Mouse (Mus musculus): Measurements from ENCODE around the gene Slc37a3. TPM values are rescaled to one million over a fixed set of nuclear protein-coding genes. Genes with fewer than 3 reads are reported as not detected.
A peak's percentile ranks its signal among the peaks of the same experiment; 100 is the strongest.

The Slc37a3 gene
- total RNA-seq, 2 experiments from 2014 or later, result 27.9 to 34.3 TPM

- peak; percentile 22 for DNase-seq
Measured at GRCm38 (mm10) chr6:39318631-39319010, 58.9 kb downstream of the Slc37a3 start.

DNA sequence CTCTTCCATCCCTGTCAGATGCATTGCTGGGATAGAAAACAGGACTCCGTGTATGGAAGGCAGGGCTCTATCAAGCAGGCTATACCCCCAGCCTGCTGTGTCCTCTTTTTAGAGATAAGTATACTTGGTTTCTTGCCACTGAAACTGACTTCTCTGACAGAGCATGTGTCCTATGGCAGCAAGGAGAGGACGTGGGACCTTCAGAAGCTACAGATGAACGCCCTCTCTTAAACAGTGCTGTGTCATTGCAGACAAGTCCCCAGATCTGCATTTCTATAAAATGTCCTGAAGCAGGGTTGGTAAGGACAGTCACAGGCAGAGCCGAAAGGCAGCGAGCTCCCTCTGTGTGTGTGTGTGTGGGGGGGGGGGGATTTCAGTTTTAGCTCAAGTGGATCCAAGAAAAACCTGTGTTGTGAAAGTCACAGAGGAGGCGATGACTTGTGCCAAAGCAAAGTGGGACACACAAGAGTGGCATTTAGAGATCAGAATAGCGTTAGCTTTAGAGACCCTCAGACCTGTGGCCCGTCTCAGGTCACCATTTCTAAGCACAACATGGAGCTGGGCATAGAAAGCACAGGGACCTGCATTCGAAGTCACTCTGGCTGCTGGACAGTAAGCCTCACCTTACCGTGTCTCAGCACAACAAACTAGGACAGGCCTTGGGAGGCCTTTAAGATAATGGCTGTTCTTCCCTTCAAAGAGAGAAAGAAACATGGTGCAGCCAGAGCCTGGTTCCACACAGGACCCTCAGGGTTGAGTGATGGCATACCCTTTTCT, 59.4 kb downstream of the Slc37a3 start:
- peak; percentile 18 for DNase-seq

- no peak for DNase-seq
Measured at GRCm38 (mm10) chr6:39316089-39316488, 61.4 kb downstream of the Slc37a3 start.

DNA sequence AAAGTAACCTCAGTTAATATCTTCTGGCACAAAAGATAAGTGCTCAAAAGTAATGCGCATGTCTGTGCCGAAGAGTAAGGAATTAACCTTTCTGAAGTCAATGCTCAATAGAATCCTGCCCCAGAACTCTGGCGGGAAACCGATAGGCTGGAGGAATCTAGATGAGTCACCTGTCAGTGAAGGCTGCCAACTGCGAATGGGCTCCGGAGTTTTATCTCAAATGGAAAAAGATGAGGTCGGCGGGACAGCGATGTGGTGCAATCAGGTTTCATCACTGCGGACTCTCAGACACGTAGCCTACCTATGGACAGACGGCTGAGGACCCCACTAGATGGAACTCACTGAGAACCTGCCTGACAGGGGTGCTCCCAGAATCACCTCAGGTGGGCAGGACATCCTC, 63.0 kb downstream of the Slc37a3 start:
- no peak for DNase-seq

DNA sequence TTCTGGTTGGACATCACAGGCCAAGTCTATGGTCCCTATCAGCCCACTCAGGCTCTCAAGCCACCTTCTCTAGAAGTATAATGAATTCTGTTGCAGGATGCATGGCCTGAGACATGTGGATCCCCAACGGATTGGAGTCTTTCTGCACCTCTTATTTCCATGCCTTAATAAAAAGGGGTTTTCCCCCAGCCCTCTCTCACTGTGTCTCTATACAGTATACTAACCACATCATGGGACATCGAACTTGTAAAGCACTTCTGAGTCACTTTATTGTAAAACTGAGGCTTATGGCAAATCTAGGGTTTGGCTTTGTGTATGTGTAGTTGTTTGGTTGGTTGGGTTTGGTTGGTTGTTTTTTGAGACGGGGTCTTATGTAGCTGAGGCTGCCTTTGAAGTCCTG, 65.7 kb downstream of the Slc37a3 start:
- no peak for DNase-seq

DNA sequence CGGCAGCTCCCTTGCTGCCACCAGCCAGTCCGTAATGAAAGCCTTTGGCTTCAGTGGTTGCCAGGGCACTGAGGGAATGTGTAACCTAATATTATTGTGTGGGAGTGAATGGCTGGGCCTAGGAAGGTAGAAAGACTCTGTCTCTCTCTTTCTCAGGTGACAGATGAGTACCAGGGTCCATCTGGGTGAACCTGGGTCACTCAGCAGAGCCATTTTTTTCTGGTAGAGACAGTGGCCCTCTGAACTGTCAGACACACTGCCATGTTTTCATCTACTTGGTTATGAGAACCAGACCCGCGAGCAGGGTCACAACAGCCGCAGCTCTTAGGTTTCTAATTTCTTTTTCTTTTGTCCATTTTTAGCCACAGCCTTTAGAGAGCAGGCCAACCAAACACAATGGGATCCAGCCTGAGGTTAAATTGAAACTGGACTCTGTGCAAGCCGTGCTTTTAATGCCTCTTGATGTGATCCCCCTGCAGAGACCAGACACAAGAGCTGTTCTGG, 73.1 kb downstream of the Slc37a3 start:
- no peak for DNase-seq

DNA sequence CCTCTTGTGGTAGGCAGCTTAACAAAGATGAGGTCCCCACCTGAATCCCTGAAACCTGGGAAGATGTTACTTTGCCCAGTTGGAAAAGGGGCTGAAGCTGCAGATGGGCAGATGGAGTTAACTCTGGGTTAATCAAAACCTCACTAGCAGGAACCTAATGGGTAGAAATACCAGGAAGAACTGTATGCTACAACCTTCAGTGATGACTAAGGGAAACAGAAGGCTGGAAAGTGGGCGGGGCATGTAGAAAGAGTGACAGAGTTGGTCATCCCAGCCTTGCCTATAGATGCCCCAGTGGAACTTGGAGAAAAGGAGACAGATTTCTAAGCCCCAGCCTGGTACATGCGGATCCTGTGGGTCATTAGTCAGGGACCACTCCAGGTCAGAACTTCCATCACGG, 76.0 kb downstream of the Slc37a3 start:
- DNase-seq, result no peak

- DNase-seq, result no peak
Measured at GRCm38 (mm10) chr6:39297079-39297478, 80.4 kb downstream of the Slc37a3 start.

DNA sequence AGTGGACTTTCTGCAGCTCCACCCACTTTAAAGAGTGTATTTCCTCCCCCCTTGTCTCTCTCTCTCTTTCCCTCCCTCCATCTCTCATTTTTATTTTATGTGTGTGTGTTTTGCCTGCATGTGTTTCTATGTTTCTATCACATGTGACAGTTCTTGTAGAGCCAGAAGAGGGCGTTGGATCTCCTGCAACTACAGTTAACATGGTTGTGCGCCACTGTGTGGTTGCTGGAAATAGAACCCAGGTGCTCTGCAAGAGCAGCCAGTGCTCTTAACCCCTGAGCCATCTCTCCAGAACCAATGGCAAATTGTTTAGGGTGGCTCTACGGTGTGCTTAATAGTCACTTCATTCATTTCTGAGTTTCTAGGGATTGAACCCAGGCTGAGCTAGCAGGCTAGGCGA, 81.0 kb downstream of the Slc37a3 start:
- no peak for DNase-seq

GRCm38 (mm10) chr6:39295727-39296411, 81.6 kb downstream of the Slc37a3 start:
- DNase-seq, result no peak

DNA sequence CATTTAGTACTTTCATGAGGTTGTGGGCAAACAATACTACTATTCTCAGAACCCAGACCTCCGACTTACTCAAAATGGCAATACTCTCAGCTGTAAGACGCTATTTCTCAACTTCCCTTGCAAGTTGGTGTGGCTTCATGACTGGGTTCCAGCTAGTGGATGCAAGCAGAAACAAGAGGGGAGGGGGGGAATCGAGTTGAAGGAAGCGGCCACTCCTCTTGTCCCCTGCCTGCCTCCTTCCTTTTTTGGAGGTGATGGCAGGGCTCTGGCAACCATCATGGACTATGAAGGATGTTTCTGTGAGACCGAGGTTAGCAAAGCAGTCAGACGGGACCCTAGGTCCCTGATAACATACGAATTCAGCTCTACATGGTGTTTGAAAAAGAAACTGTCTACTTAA, 87.8 kb downstream of the Slc37a3 start:
- DNase-seq, result no peak

- DNase-seq, result no peak
Measured at GRCm38 (mm10) chr6:39287782-39288181, 89.7 kb downstream of the Slc37a3 start.

GRCm38 (mm10) chr6:39286732-39287083, 90.8 kb downstream of the Slc37a3 start:
- DNase-seq, result no peak

DNA sequence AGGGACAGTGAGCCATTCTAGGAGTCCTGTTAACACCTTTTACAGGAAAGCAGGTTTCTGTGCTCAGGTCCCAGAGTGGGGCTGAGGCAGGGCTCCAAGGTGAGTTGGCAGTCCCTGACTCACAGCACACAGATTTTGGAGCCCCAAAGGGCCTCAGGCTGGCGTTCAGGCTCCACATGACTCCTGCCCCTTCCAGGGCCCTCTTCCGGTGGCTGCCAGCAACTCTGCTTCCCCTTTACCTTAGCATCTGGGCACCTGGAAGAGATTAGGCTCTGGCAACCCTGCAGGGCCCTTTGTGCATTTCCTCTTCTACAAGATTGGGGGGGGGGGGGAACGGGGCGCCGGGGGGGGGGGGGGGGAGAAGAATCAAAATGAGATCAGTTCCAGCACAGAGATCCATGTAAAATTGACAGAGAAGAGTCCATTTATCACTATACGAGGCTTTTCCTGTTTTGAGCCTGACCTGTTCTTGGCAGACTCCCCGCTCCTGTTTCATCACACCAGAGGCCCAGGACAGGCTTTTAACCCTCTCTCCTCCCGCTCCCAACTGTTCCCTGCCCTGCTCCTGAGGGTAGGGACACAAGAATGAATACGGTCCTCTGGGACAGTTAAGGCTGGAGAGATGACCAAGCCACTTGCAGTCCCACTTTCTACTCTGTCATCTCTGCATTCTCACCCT, 91.3 kb downstream of the Slc37a3 start:
- DNase-seq, result peak; percentile 21

- no peak for DNase-seq
Measured at GRCm38 (mm10) chr6:39284836-39285235, 92.6 kb downstream of the Slc37a3 start.

Other genes with a start within 250 kb of the Slc37a3 start
- gene Kdm7a, start 170.9 kb downstream of the Slc37a3 start, total RNA-seq (2021), result 10 to 100 TPM; 12.3 to 12.5 TPM
- under 1 TPM; 0.17 to 0.23 TPM for gene Rab19, start 3.5 kb upstream of the Slc37a3 start, total RNA-seq (2021)
- gene Mkrn1, start 42.8 kb upstream of the Slc37a3 start, total RNA-seq (2021), result 10 to 100 TPM; 47.3 to 84.9 TPM
- 10 to 100 TPM; 26.1 to 27.5 TPM for gene Dennd2a, start 180.2 kb upstream of the Slc37a3 start, total RNA-seq (2021)
- 10 to 100 TPM; 15.9 to 16.6 TPM for gene Adck2, start 196.2 kb upstream of the Slc37a3 start, total RNA-seq (2021)
- not detected for gene Gm42420, start 208.1 kb upstream of the Slc37a3 start, total RNA-seq (2021)
- 100 to 1,000 TPM; 406 to 449 TPM for gene Ndufb2, start 214.9 kb upstream of the Slc37a3 start, total RNA-seq (2021)

Data from heart, postnatal 4 days (tissue).